Mouse (Mus musculus) heart, embryonic 13.5 days (tissue): ENCODE results near the gene Krtap17-1. TPM values are rescaled to one million over a fixed set of nuclear protein-coding genes. Genes with fewer than 3 reads are reported as not detected.

ENCODE experiments used
- ATAC-seq: fragments of 200-750 bp; cut with Nextera tagmentation; 2 replicates; pipeline ENCODE4 v1.8.0; 2017; ENCODE audit warnings: moderate TSS enrichment; ENCODE audit not compliant: insufficient number of reproducible peaks, low FRiP score, low TSS enrichment; ENCODE audit errors: extremely low read depth
- H3K27ac ChIP-seq: fragments of 300-500 bp; sonication (generic); replicated peaks from 2 replicates; pipeline ENCODE4 v1.5.1; 2015; ENCODE audit warnings: moderate library complexity, mild to moderate bottlenecking, inconsistent platforms
- H3K27me3 ChIP-seq: fragments of 300-500 bp; sonication (generic); replicated peaks from 2 replicates; pipeline ENCODE4 v1.6.1; 2015; ENCODE audit warnings: mild to moderate bottlenecking, inconsistent platforms
- H3K36me3 ChIP-seq: fragments of 300-500 bp; sonication (generic); 2 replicates; pipeline ENCODE4 v1.6.1; 2015; ENCODE audit warnings: mild to moderate bottlenecking, inconsistent platforms
- H3K4me1 ChIP-seq: fragments of 300-500 bp; sonication (generic); 2 replicates; pipeline ENCODE4 v1.6.1; 2015; ENCODE audit warnings: inconsistent platforms
- H3K4me2 ChIP-seq: fragments of 300-500 bp; sonication (generic); 2 replicates; pipeline ENCODE4 v1.6.1; 2015; ENCODE audit warnings: inconsistent platforms, mild to moderate bottlenecking, moderate library complexity
- H3K4me3 ChIP-seq: fragments of 300-500 bp; sonication (generic); 2 replicates; pipeline ENCODE4 v1.5.1; 2015; ENCODE audit warnings: moderate library complexity, mild to moderate bottlenecking, inconsistent platforms
- H3K9ac ChIP-seq: fragments of 300-500 bp; sonication (generic); 2 replicates; pipeline ENCODE4 v1.6.1; 2015; ENCODE audit warnings: inconsistent platforms, mild to moderate bottlenecking, moderate library complexity
- H3K9me3 ChIP-seq: fragments of 300-500 bp; sonication (generic); 2 replicates; pipeline ENCODE4 v1.6.1; 2016; ENCODE audit warnings: inconsistent platforms
- WGBS: fragments of 180-500 bp; shearing (Covaris S2); methylation state at CpG from one replicate; pipeline ENCODE4 v1.1.7; 2015; ENCODE audit warnings: mixed read lengths; 5-methylcytosine and 5-hydroxymethylcytosine counted together
- polyA plus RNA-seq: library from polyadenylated mRNA; unstranded; fragments of >200 nt; fragmentation: Nextera tagmentation; extraction: Ambion mirVana; gene quantifications from 2 replicates; pipeline ENCODE4 v1.2.1, GENCODE M21; 2015

Gene Krtap17-1
- not detected in 2 replicates for polyA plus RNA-seq

- Histone ChIP-seq H3K36me3 (no peaks in the 10 kb centered on the region), H3K4me1 (no peaks in the 10 kb centered on the region), H3K4me2 (no peak within 1 kb of the TSS), H3K27me3 (peaks cover 38% of the 10 kb centered on the region), H3K9ac (no peak within 1 kb of the TSS), H3K9me3 (no peaks in the 10 kb centered on the region), H3K27ac (no peak within 1 kb of the TSS), H3K4me3 (no peak within 1 kb of the TSS)
- 24% methylated on average over 26 of the region's 26 CpGs for WGBS
- ATAC-seq: no peak
These were observed at the start of gene Krtap17-1 for GRCm38 (mm10) chr11:99993620-99994383. Gene Krtap17-1 (minus strand): TSS chr11:99993994.

GRCm38 (mm10) chr11:100041454-100041853 lies 47.7 kb upstream of the Krtap17-1 start, which contains the start of gene Krt34:
Gene Krt34 (minus strand): TSS chr11:100041554.
- no peak within 1 kb of the TSS for H3K27ac ChIP-seq
- H3K27me3 ChIP-seq: peaks cover 5% of the 10 kb centered on the region; the same call in 1 of the 2 replicates
- no peak for ATAC-seq
- WGBS: 75% methylated on average over 6 of the region's 6 CpGs
- no peaks in the 10 kb centered on the region for H3K9me3 ChIP-seq
- peaks cover 4% of the 10 kb centered on the region for H3K4me1 ChIP-seq
- no peaks in the 10 kb centered on the region for H3K36me3 ChIP-seq
- no peak within 1 kb of the TSS for H3K4me2 ChIP-seq
- H3K9ac ChIP-seq: no peak within 1 kb of the TSS
- no peak within 1 kb of the TSS for H3K4me3 ChIP-seq

GRCm38 (mm10) chr11:100029768-100030167 lies 36.0 kb upstream of the Krtap17-1 start, which contains the start of gene Krt33b:
Gene Krt33b (minus strand): TSS chr11:100029868.
- no peaks in the 10 kb centered on the region for H3K36me3 ChIP-seq
- no peak within 1 kb of the TSS for H3K4me3 ChIP-seq
- no peak within 1 kb of the TSS for H3K4me2 ChIP-seq
- H3K9ac ChIP-seq: no peak within 1 kb of the TSS
- H3K27me3 ChIP-seq: 0 out of 2 replicates have a peak, but pooled peaks cover 5% of the 10 kb centered on the region
- no peaks in the 10 kb centered on the region for H3K4me1 ChIP-seq
- H3K9me3 ChIP-seq: no peaks in the 10 kb centered on the region
- ATAC-seq: no peak
- 77% methylated on average over 6 of the region's 6 CpGs for WGBS
- no peak within 1 kb of the TSS for H3K27ac ChIP-seq

- H3K4me3 ChIP-seq: no peak overlapping the region
- no peaks in the 10 kb centered on the region for H3K36me3 ChIP-seq
- H3K9me3 ChIP-seq: no peaks in the 10 kb centered on the region
- ATAC-seq: no peak
- H3K27ac ChIP-seq: no peak overlapping the region
- no peaks in the 10 kb centered on the region for H3K4me1 ChIP-seq
- WGBS: 54% methylated on average over 5 of the region's 5 CpGs
- no peak overlapping the region for H3K4me2 ChIP-seq
- H3K9ac ChIP-seq: no peak overlapping the region
- H3K27me3 ChIP-seq: no peaks in the 10 kb centered on the region
These were observed 27.6 kb upstream of the Krtap17-1 start for GRCm38 (mm10) chr11:100021438-100021837.

GRCm38 (mm10) chr11:100019466-100019865 lies 25.7 kb upstream of the Krtap17-1 start:
- H3K4me3 ChIP-seq: no peak overlapping the region
- no peaks in the 10 kb centered on the region for H3K36me3 ChIP-seq
- ATAC-seq: no peak
- 73% methylated on average over 1 of the region's 1 CpGs for WGBS
- no peaks in the 10 kb centered on the region for H3K27me3 ChIP-seq
- H3K4me2 ChIP-seq: no peak overlapping the region
- H3K27ac ChIP-seq: no peak overlapping the region
- no peaks in the 10 kb centered on the region for H3K4me1 ChIP-seq
- no peak overlapping the region for H3K9ac ChIP-seq
- no peaks in the 10 kb centered on the region for H3K9me3 ChIP-seq

- Histone ChIP-seq H3K36me3 (no peaks in the 10 kb centered on the region), H3K4me2 (no peak within 1 kb of the TSS), H3K27me3 (no peaks in the 10 kb centered on the region), H3K4me3 (no peak within 1 kb of the TSS), H3K9ac (no peak within 1 kb of the TSS), H3K27ac (no peak within 1 kb of the TSS), H3K4me1 (no peaks in the 10 kb centered on the region), H3K9me3 (no peaks in the 10 kb centered on the region)
- no peak for ATAC-seq
- 69% methylated on average over 4 of the region's 4 CpGs for WGBS
These were observed 22.3 kb upstream of the Krtap17-1 start, which contains the start of gene Krt33a for GRCm38 (mm10) chr11:100016112-100016511. Gene Krt33a (minus strand): TSS chr11:100016212.

- no peak overlapping the region for H3K27ac ChIP-seq
- no peaks in the 10 kb centered on the region for H3K9me3 ChIP-seq
- no peak overlapping the region for H3K9ac ChIP-seq
- ATAC-seq: no peak
- H3K36me3 ChIP-seq: no peaks in the 10 kb centered on the region
- WGBS: 60% methylated on average over 4 of the region's 4 CpGs
- H3K4me3 ChIP-seq: no peak overlapping the region
- H3K27me3 ChIP-seq: 0 out of 2 replicates have a peak, but pooled peaks cover under 1% of the 10 kb centered on the region
- no peaks in the 10 kb centered on the region for H3K4me1 ChIP-seq
- H3K4me2 ChIP-seq: no peak overlapping the region
These were observed 19.9 kb upstream of the Krtap17-1 start for GRCm38 (mm10) chr11:100013691-100014171.

GRCm38 (mm10) chr11:100010682-100011081 lies 16.9 kb upstream of the Krtap17-1 start:
- Histone ChIP-seq H3K4me1 (no peaks in the 10 kb centered on the region), H3K4me2 (no peak overlapping the region), H3K36me3 (no peaks in the 10 kb centered on the region), H3K4me3 (no peak overlapping the region), H3K27me3 (0 out of 2 replicates have a peak, but pooled peaks cover 5% of the 10 kb centered on the region), H3K9me3 (no peaks in the 10 kb centered on the region), H3K9ac (no peak overlapping the region), H3K27ac (no peak overlapping the region)
- ATAC-seq: no peak
- 74% methylated on average over 5 of the region's 5 CpGs for WGBS

- H3K9me3 ChIP-seq: no peaks in the 10 kb centered on the region
- H3K27ac ChIP-seq: no peak overlapping the region
- H3K9ac ChIP-seq: no peak overlapping the region
- WGBS: 57% methylated on average over 5 of the region's 5 CpGs
- no peaks in the 10 kb centered on the region for H3K4me1 ChIP-seq
- ATAC-seq: no peak
- no peak overlapping the region for H3K4me3 ChIP-seq
- H3K36me3 ChIP-seq: no peaks in the 10 kb centered on the region
- H3K27me3 ChIP-seq: 0 out of 2 replicates have a peak, but pooled peaks cover 5% of the 10 kb centered on the region
- H3K4me2 ChIP-seq: no peak overlapping the region
These were observed 14.5 kb upstream of the Krtap17-1 start for GRCm38 (mm10) chr11:100008336-100008735.

- Histone ChIP-seq H3K9me3 (peaks cover 1% of the 10 kb centered on the region; the same call in 1 of the 2 replicates), H3K4me2 (no peak overlapping the region), H3K36me3 (no peaks in the 10 kb centered on the region), H3K27ac (no peak overlapping the region), H3K4me3 (no peak overlapping the region), H3K4me1 (no peaks in the 10 kb centered on the region), H3K9ac (no peak overlapping the region), H3K27me3 (0 out of 2 replicates have a peak, but pooled peaks cover 5% of the 10 kb centered on the region)
- ATAC-seq: no peak
- WGBS: 38% methylated on average over 3 of the region's 3 CpGs
These were observed 12.8 kb upstream of the Krtap17-1 start for GRCm38 (mm10) chr11:100006624-100007023.

GRCm38 (mm10) chr11:100005905-100006304 lies 12.1 kb upstream of the Krtap17-1 start:
- H3K9me3 ChIP-seq: peaks cover 4% of the 10 kb centered on the region; the same call in 1 of the 2 replicates
- no peak for ATAC-seq
- no peak overlapping the region for H3K4me2 ChIP-seq
- H3K4me1 ChIP-seq: no peaks in the 10 kb centered on the region
- no peaks in the 10 kb centered on the region for H3K36me3 ChIP-seq
- H3K9ac ChIP-seq: no peak overlapping the region
- H3K4me3 ChIP-seq: no peak overlapping the region
- 0 out of 2 replicates have a peak, but pooled peaks cover 5% of the 10 kb centered on the region for H3K27me3 ChIP-seq
- H3K27ac ChIP-seq: no peak overlapping the region
- 75% methylated on average over 8 of the region's 8 CpGs for WGBS
